Mouse (Mus musculus): ENCODE results near the gene Lenep. TPM values are rescaled to one million over a fixed set of nuclear protein-coding genes. Genes with fewer than 3 reads are reported as not detected.

The Lenep gene
- total and polyA plus RNA-seq, 3 experiments = not detected

GRCm38 (mm10) chr3:89394006-89394893 lies 8.3 kb downstream of the Lenep start, which contains the start of gene Zbtb7b (continued):
- 0 out of 2 replicates have a peak, but pooled peaks have one; percentile 34 for TF ChIP-seq ZKSCAN1 (IDR thresholded peaks at IDR 0.05; ENCODE audit: low read depth, low read length)
- no peak for TF ChIP-seq HCFC1 (IDR thresholded peaks at IDR 0.05; ENCODE audit: low read depth, low read length)
- no peak for TF ChIP-seq GATA1 (IDR thresholded peaks at IDR 0.05; ENCODE audit: low read depth, low read length)
- no peak; the same call in 1 of the 2 replicates for TF ChIP-seq ELF1 (IDR thresholded peaks at IDR 0.05; ENCODE audit: low read depth, low read length)
- TF ChIP-seq CHD1 (IDR thresholded peaks at IDR 0.05; ENCODE audit: low read depth, low read length) = 0 out of 2 replicates have a peak, but pooled peaks have one; percentile 75
- TF ChIP-seq MAX (IDR thresholded peaks at IDR 0.05; ENCODE audit: low read length) = peak; percentile 38

GRCm38 (mm10) chr3:89393605-89394004 lies 9.0 kb downstream of the Lenep start:
- H3K4me1 ChIP-seq (ENCODE audit: control insufficient read depth in 1 of 2, insufficient read depth in 2 of 2, low read length in 2 of 2) = peaks cover 14 to 34% of the 10 kb centered on the region in 2 experiments
- H3K79me2 ChIP-seq (ENCODE audit: control insufficient read depth, insufficient read depth, low read length, poor library complexity) = peaks cover 16% of the 10 kb centered on the region
- H3K27me3 ChIP-seq (ENCODE audit: control insufficient read depth in 1 of 2, insufficient read depth in 2 of 2, low read length in 2 of 2) = no peaks in the 10 kb centered on the region
- no peaks in the 10 kb centered on the region for H3K9me3 ChIP-seq (replicated peaks; ENCODE audit: insufficient read depth, low read length)
- DNase-seq (ENCODE audit: low read depth, low spot score) = peak; percentile 100
- peak overlapping the region; percentile 73 for H3K9ac ChIP-seq (ENCODE audit: control insufficient read depth, low read depth, low read length, poor library complexity, severe bottlenecking)
- peak overlapping the region; percentile 75 to 78 for H3K4me3 ChIP-seq (ENCODE audit: control insufficient read depth in 1 of 2, insufficient read depth in 1 of 2, low read depth in 2 of 2, low read length in 2 of 2)
- peaks cover 0 to 28% of the 10 kb centered on the region in 2 experiments; a peak in 2 of 4 replicates for H3K36me3 ChIP-seq (ENCODE audit: control insufficient read depth in 1 of 2, insufficient read depth in 2 of 2, low read length in 2 of 2)
- H3K27ac ChIP-seq (ENCODE audit: control insufficient read depth, low read depth, low read length) = peak overlapping the region; percentile 75
- peak; percentile 48 for TF ChIP-seq ELF1 (IDR thresholded peaks at IDR 0.05; ENCODE audit: low read depth, low read length)
- no peak for TF ChIP-seq SMC3 (IDR thresholded peaks at IDR 0.05; ENCODE audit: low read depth, low read length)
- no peak for TF ChIP-seq MYB (IDR thresholded peaks at IDR 0.05; ENCODE audit: low read depth, low read length)
- TF ChIP-seq RCOR1 (IDR thresholded peaks at IDR 0.05; ENCODE audit: low read depth, low read length) = no peak
- no peak for TF ChIP-seq USF1 (IDR thresholded peaks at IDR 0.05; ENCODE audit: low read depth, low read length)
- 0 out of 2 replicates have a peak, but pooled peaks have one; percentile 23 for TF ChIP-seq NRF1 (IDR thresholded peaks at IDR 0.05; ENCODE audit: insufficient read depth, low read depth, low read length, poor library complexity, severe bottlenecking)
- TF ChIP-seq ZMIZ1 (IDR thresholded peaks at IDR 0.05; ENCODE audit: low read depth, low read length) = no peak
- TF ChIP-seq NELFE (IDR thresholded peaks at IDR 0.05; ENCODE audit: low read depth, low read length) = peak; percentile 68
- peak; percentile 73 for TF ChIP-seq HCFC1 (IDR thresholded peaks at IDR 0.05; ENCODE audit: low read depth, low read length)
- TF ChIP-seq ETS1 (IDR thresholded peaks at IDR 0.05; ENCODE audit: low read depth, low read length) = no peak; the same call in 1 of the 2 replicates
- no peak for TF ChIP-seq CTCF (IDR thresholded peaks at IDR 0.05 in 2 of 3, conservative IDR thresholded peaks at IDR 0.05 in 1 of 3; ENCODE audit: control insufficient read depth in 1 of 3, insufficient read depth in 1 of 3, low read depth in 2 of 3, low read length in 3 of 3, poor library complexity in 1 of 3, severe bottlenecking in 1 of 3)
- no peak for TF ChIP-seq CHD1 (IDR thresholded peaks at IDR 0.05; ENCODE audit: low read depth, low read length)
- TF ChIP-seq EP300 (IDR thresholded peaks at IDR 0.05; ENCODE audit: low read depth in 1 of 2, low read length in 2 of 2) = no peak; a peak in 1 of 4 replicates
- TF ChIP-seq MYC (IDR thresholded peaks at IDR 0.05; ENCODE audit: low read depth, low read length) = no peak; the same call in 1 of the 2 replicates
- TF ChIP-seq RAD21 (IDR thresholded peaks at IDR 0.05; ENCODE audit: low read depth, low read length) = no peak
- no peak; the same call in 1 of the 2 replicates for TF ChIP-seq CHD2 (IDR thresholded peaks at IDR 0.05; ENCODE audit: low read length)
- 0 out of 2 replicates have a peak, but pooled peaks have one; percentile 5 for TF ChIP-seq ZC3H11A (IDR thresholded peaks at IDR 0.05; ENCODE audit: low read depth, low read length)
- peak; percentile 57 for TF ChIP-seq MXI1 (IDR thresholded peaks at IDR 0.05; ENCODE audit: low read depth, low read length)
- no peak for TF ChIP-seq KAT2A (conservative IDR thresholded peaks at IDR 0.05; ENCODE audit: low read depth, low read length)
- TF ChIP-seq TBP (IDR thresholded peaks at IDR 0.05; ENCODE audit: low read depth, low read length) = 0 out of 2 replicates have a peak, but pooled peaks have one; percentile 18
- no peak for TF ChIP-seq MAFK (IDR thresholded peaks at IDR 0.05; ENCODE audit: borderline replicate concordance, low read depth, low read length)
- TF ChIP-seq ZKSCAN1 (IDR thresholded peaks at IDR 0.05; ENCODE audit: low read depth, low read length) = no peak
- TF ChIP-seq MEF2A (IDR thresholded peaks at IDR 0.05; ENCODE audit: extremely low read depth, insufficient replicate concordance, low read depth, low read length, poor library complexity, severe bottlenecking) = no peak
- no peak; the same call in 1 of the 2 replicates for TF ChIP-seq BHLHE40 (IDR thresholded peaks at IDR 0.05; ENCODE audit: borderline replicate concordance, low read depth, low read length)
- TF ChIP-seq SIN3A (IDR thresholded peaks at IDR 0.05; ENCODE audit: low read length) = peak; percentile 89
- TF ChIP-seq MAX (IDR thresholded peaks at IDR 0.05; ENCODE audit: low read length) = no peak
- no peak for TF ChIP-seq POLR2AphosphoS5 (IDR thresholded peaks at IDR 0.05; ENCODE audit: borderline replicate concordance, low read depth, low read length)
- no peak; the same call in 1 of the 2 replicates for TF ChIP-seq MAZ (IDR thresholded peaks at IDR 0.05; ENCODE audit: low read depth, low read length)
- no peak; the same call in 1 of the 2 replicates for TF ChIP-seq POLR2AphosphoS2 (IDR thresholded peaks at IDR 0.05; ENCODE audit: low read length)
- TF ChIP-seq POLR2A (IDR thresholded peaks at IDR 0.05; ENCODE audit: control insufficient read depth in 1 of 2, insufficient read depth in 1 of 2, low read depth in 1 of 2, low read length in 2 of 2, poor library complexity in 1 of 2) = peak in 1 of 2 experiments; percentile 59; a peak in 1 of 4 replicates
- TF ChIP-seq TAL1 (IDR thresholded peaks at IDR 0.05; ENCODE audit: low read length) = no peak
